Mouse (Mus musculus) intestine, embryonic 16.5 days (tissue): Measurements from ENCODE around the gene Tdrd3. TPM values are rescaled to one million over a fixed set of nuclear protein-coding genes. Genes with fewer than 3 reads are reported as not detected.

Source experiments
- ATAC-seq: fragments of 200-750 bp; cut with Nextera tagmentation; 2 replicates; pipeline ENCODE4 v1.8.0; 2017; ENCODE audit warnings: moderate TSS enrichment, moderate library complexity
- H3K27ac ChIP-seq: fragments of 300-500 bp; sonication (generic); 2 replicates; pipeline ENCODE4 v1.5.1; 2014; ENCODE audit warnings: mild to moderate bottlenecking, low read length
- H3K27me3 ChIP-seq: fragments of 300-500 bp; sonication (generic); replicated peaks from 2 replicates; pipeline ENCODE4 v1.6.1; 2014; ENCODE audit warnings: low read length, control low read depth, mixed read lengths; ENCODE audit not compliant: control insufficient read depth, insufficient read depth
- H3K36me3 ChIP-seq: fragments of 300-500 bp; sonication (generic); 2 replicates; pipeline ENCODE4 v1.6.1; 2014; ENCODE audit warnings: low read length, control low read depth; ENCODE audit not compliant: control insufficient read depth, insufficient read depth
- H3K4me1 ChIP-seq: fragments of 300-500 bp; sonication (generic); 2 replicates; pipeline ENCODE4 v1.6.1; 2014; ENCODE audit warnings: low read length, control low read depth, mixed read lengths; ENCODE audit not compliant: control insufficient read depth, insufficient read depth
- H3K4me2 ChIP-seq: fragments of 300-500 bp; sonication (generic); 2 replicates; pipeline ENCODE4 v1.6.1; 2014; ENCODE audit warnings: low read depth, low read length, control low read depth
- H3K4me3 ChIP-seq: fragments of 300-500 bp; sonication (generic); 2 replicates; pipeline ENCODE4 v1.5.1; 2014; ENCODE audit warnings: mild to moderate bottlenecking, low read length
- H3K9ac ChIP-seq: fragments of 300-500 bp; sonication (generic); 2 replicates; pipeline ENCODE4 v1.6.1; 2014; ENCODE audit warnings: low read depth, low read length
- H3K9me3 ChIP-seq: fragments of 300-500 bp; sonication (generic); 2 replicates; pipeline ENCODE4 v1.6.1; 2016; ENCODE audit warnings: low read length, control low read depth; ENCODE audit not compliant: control insufficient read depth
- WGBS: fragments of 180-500 bp; shearing (Covaris S2); extraction: QIAGEN DNeasy Blood & Tissue Kit; methylation state at CpG from one replicate; pipeline ENCODE4 v1.1.7; 2014; 5-methylcytosine and 5-hydroxymethylcytosine counted together
- polyA plus RNA-seq: library from polyadenylated mRNA; unstranded; fragments of >200 nt; fragmentation: Nextera tagmentation; extraction: Ambion mirVana; gene quantifications from 2 replicates; pipeline ENCODE4 v1.2.1, GENCODE M21; 2015

Gene Tdrd3
- polyA plus RNA-seq, 1 experiment from 2014 or later, result 14.0 TPM

DNA sequence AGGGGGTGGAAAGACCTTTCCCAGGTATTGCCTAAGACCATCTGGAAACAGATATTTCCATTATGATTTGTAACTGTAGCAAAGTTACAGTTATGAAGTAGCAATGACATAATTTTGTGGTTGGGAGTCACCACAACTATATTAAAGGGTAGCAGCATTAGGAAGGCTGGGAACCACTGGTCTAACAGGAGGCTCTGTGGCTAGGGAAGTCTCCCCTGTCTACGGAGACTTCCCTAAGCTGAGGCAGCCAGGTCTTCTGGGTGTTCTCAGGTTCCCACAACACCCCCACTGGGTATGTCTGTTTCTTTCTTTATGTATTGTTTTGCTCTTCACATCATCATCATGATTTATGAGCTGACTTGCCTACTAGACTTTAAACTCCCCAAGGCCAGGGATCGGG lies 153.0 kb downstream of the Tdrd3 start:
- Histone ChIP-seq H3K4me1 (no peaks in the 10 kb centered on the region; the same call in 1 of the 2 replicates), H3K4me2 (no peak overlapping the region), H3K9ac (no peak overlapping the region), H3K27ac (no peak overlapping the region), H3K36me3 (no peaks in the 10 kb centered on the region), H3K4me3 (no peak overlapping the region), H3K9me3 (no peaks in the 10 kb centered on the region), H3K27me3 (0 out of 2 replicates have a peak, but pooled peaks cover 3% of the 10 kb centered on the region)
- WGBS, result 77% methylated on average over 2 of the region's 2 CpGs
- ATAC-seq, result no peak

DNA sequence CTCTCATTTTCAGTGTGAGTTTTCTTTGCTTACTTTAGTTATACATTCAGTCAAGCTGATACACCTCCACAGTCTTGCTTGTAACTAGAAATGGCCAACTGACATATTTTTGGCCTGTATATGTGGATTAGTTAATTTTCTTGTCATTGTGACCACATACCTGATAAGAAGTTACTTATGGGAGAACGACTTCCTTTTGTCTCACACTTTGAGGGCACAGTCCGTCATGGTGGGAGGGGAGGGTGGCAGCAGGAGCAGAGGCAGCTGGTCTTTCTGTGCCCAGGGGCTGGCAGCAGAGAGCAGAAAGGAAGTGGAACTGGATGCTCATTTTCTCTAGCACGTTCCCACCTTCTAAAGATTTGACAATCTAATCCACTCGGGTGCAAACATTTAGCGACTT lies 156.0 kb downstream of the Tdrd3 start:
- H3K9me3 ChIP-seq, result no peaks in the 10 kb centered on the region
- no peaks in the 10 kb centered on the region for H3K27me3 ChIP-seq
- H3K4me3 ChIP-seq, result no peak overlapping the region
- no peak overlapping the region for H3K9ac ChIP-seq
- 59% methylated on average over 5 of the region's 5 CpGs for WGBS
- no peak for ATAC-seq
- H3K27ac ChIP-seq, result no peak overlapping the region
- H3K4me1 ChIP-seq, result no peaks in the 10 kb centered on the region; the same call in 1 of the 2 replicates
- no peak overlapping the region for H3K4me2 ChIP-seq
- H3K36me3 ChIP-seq, result no peaks in the 10 kb centered on the region

DNA sequence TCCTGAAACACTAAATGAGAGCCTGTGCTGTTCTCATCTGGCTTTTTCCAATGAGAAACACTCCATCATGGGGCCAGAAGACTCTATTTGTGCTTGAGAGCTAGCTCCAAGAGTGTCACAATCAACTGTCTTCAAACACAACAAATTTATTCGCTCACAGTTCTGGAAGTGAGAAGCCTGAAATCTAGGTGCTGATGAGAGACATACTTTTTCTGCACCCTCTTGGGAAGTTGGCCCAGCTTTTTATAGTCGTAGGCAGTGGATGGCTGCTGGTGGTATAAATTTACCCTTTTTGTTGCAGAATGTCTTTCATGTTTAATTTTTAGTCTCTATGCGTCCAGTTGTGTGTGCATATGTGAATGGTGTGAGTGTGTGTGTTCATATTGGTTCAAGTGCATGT lies 166.2 kb downstream of the Tdrd3 start:
- Histone ChIP-seq H3K4me3 (no peak overlapping the region), H3K4me2 (no peak overlapping the region), H3K27me3 (no peaks in the 10 kb centered on the region), H3K9me3 (no peaks in the 10 kb centered on the region), H3K9ac (no peak overlapping the region), H3K36me3 (no peaks in the 10 kb centered on the region), H3K27ac (no peak overlapping the region), H3K4me1 (no peaks in the 10 kb centered on the region)
- no peak for ATAC-seq
- 89% methylated on average over 3 of the region's 3 CpGs for WGBS
